Mouse (Mus musculus) cerebellum, postnatal 14 days (tissue): ENCODE measurements around the gene Glis2.

Experiments
- DNase-seq, 2 experiments: peaks; one replicate each; pipeline ENCODE4 v3.0.0; 2021; ENCODE audit warnings: mixed read lengths in 2 of 2

Glis2 gene

GRCm38 (mm10) chr16:4605514-4606131 lies 11.1 kb downstream of the Glis2 start:
- no peak for DNase-seq

GRCm38 (mm10) chr16:4606431-4607084 lies 12.0 kb downstream of the Glis2 start:
- peak; percentile 60 to 77 for DNase-seq

GRCm38 (mm10) chr16:4607818-4608531 lies 13.5 kb downstream of the Glis2 start:
- DNase-seq: peak; percentile 92 to 94

- no peak for DNase-seq
Observed at GRCm38 (mm10) chr16:4608532-4609059, 14.1 kb downstream of the Glis2 start.

- DNase-seq: no peak
Observed at GRCm38 (mm10) chr16:4611193-4611592, 16.7 kb downstream of the Glis2 start.

GRCm38 (mm10) chr16:4611676-4612075 lies 17.2 kb downstream of the Glis2 start:
- DNase-seq: no peak

GRCm38 (mm10) chr16:4613736-4614135 lies 19.2 kb downstream of the Glis2 start:
- no peak for DNase-seq

- DNase-seq: no peak
Observed at GRCm38 (mm10) chr16:4614639-4615038, 20.1 kb downstream of the Glis2 start.

- DNase-seq: no peak
Observed at GRCm38 (mm10) chr16:4615297-4615696, 20.8 kb downstream of the Glis2 start.

- DNase-seq: no peak
Observed at GRCm38 (mm10) chr16:4616829-4617228, 22.3 kb downstream of the Glis2 start.

GRCm38 (mm10) chr16:4624074-4624473 lies 29.6 kb downstream of the Glis2 start:
- DNase-seq: no peak

GRCm38 (mm10) chr16:4624481-4625110 lies 30.1 kb downstream of the Glis2 start, which contains the start of gene Pam16:
Gene Pam16, minus strand, starts transcription at chr16:4624988.
- DNase-seq: peak; percentile 93 to 94

GRCm38 (mm10) chr16:4627105-4627504 lies 32.6 kb downstream of the Glis2 start:
- no peak for DNase-seq

- no peak for DNase-seq
Observed at GRCm38 (mm10) chr16:4628898-4629419, 34.4 kb downstream of the Glis2 start.

GRCm38 (mm10) chr16:4629950-4630349 lies 35.4 kb downstream of the Glis2 start:
- DNase-seq: peak; percentile 91 to 96

- DNase-seq: peak; percentile 63 to 76
Observed at GRCm38 (mm10) chr16:4632050-4632449, 37.5 kb downstream of the Glis2 start.

- DNase-seq: no peak
Observed at GRCm38 (mm10) chr16:4633661-4634060, 39.1 kb downstream of the Glis2 start.

GRCm38 (mm10) chr16:4634681-4635080 lies 40.2 kb downstream of the Glis2 start:
- DNase-seq: no peak

GRCm38 (mm10) chr16:4635760-4636159 lies 41.2 kb downstream of the Glis2 start:
- DNase-seq: no peak

- no peak for DNase-seq
Observed at GRCm38 (mm10) chr16:4638891-4639390, 44.4 kb downstream of the Glis2 start.

- peak in 1 of 2 experiments; percentile 36 for DNase-seq
Observed at GRCm38 (mm10) chr16:4639831-4640237, 45.3 kb downstream of the Glis2 start, which contains the start of the genes Vasn and Dnaja3. Gene Vasn, plus strand, starts transcription at chr16:4639941. Gene Dnaja3, plus strand, starts transcription at chr16:4639989.

- DNase-seq: no peak
Observed at GRCm38 (mm10) chr16:4640267-4641005, 45.9 kb downstream of the Glis2 start.
